Mouse (Mus musculus) v-Abl transformed pro-B cells (cell line): Measurements from ENCODE around the gene Faiml.

Source experiments
- in situ Hi-C, 2 experiments: fragments of 400-800 bp; cut with MboI; formaldehyde crosslinking; loops; one replicate each; pipeline ENCODE4 v1.15.1; 2025; ENCODE audit not compliant: unreplicated experiment in 2 of 2

Faiml gene

DNA sequence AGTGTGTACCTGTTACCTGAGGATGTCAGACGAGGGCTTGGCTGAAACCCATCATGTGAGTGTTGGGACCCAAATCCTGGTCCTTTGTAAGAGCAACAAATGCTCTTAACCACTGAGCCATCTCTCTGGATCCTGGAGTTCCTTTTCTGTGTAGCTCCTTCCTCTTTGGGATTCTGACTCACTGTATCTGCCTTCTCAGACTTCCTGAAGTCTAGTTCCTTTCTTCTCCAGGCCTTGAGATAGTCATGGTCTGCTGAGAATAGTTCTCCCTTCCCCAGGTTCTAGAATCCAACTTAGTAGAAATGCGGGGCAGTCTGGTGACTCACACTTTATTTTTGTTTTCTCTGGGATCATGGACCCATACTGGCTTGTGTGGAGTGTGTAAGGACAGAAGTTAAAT, 24.4 kb downstream of the Faiml start:
- in situ Hi-C loops = no loop called here

DNA sequence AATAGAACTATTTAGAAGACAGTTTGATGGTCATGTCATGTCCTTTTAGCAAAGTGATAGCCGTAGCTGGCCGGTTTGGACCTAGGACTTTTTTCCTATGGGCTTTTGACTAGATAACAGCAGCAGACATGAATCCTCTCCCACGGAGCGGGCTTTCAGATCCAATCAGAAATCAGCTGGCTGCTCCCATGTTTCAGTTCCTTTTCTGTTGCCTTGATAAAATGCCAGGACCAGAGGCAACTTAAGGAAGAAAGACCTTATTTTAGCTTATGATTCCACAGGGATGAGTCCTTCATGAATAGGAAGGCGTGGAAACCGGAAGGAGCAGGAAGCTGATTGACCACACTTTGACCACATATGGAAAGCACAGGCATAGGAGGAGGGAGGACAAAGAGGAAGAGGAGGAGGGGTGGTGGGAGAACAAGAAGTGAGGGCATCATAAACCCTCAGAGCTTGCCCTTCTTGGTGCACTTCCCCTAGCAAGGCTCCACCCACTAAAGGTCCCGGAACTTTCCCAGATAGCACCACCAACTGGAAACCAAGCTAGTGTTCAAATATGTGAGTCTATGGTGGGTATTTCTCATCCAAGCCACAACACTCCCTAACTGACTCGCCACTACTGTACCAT, 53.9 kb downstream of the Faiml start:
- in situ Hi-C loops = no loop called here

DNA sequence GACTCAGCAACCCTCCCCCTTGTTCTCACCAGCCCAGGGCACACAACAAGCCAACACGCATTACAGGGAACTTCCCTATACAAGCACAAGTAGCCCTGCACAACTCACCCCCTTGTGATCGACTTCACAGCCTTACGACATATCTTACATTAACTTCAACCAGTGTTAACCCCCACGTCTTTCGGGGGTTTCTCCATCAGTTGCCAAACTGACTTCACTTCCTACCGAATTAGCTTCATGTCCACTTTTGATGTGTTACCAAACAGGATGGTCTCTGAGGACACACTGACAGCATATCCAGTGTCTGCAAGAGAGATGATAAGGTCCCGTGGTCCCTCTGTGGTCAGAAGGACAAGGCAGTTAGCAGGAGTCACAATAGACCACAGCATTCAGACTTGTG, 54.9 kb downstream of the Faiml start:
- in situ Hi-C loops = no loop called here

DNA sequence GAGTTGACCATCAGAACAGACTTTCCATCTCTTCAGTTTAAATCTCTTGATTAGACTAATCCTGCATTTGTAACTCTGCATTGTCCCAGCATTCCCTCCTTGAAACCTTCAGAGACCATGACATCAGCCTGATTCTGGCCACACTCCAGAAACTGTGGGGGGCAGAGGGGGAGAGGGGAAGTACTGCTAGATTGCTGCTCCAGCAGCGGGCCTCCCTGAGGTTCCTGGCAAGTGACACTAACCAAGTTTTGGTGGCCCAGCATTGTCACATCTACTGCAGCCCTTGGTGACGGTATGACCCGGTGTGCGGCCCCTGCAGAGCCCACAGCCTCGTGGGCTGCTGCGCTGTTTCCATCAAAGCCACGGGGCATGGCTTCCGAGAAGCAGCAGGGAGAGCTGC, 56.8 kb downstream of the Faiml start:
- in situ Hi-C loops = no loop called here
